Mouse (Mus musculus): ENCODE data around the gene Nudt3.

DNA sequence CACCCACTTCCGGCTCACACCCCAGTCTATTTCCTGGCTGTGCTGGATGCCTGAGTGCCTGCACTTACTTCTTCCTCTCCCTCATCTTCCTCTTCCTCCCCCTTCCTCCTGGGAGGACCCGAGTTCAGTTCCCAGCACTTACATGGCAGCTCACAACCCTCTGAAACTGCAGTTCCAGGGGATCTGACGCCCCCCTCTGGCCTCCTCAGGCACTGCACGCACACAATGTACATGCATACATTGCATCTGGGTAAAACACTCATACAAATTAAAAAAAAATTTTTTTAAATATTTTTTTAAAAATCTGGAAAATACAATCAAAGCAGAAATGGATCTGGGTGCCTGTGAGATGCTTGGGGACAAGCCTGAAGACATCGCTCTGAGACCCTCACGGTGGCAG lies 48.4 kb upstream of the Nudt3 start:
- TF ChIP-seq TAL1 (conservative IDR thresholded peaks at IDR 0.05; ENCODE audit: low read depth, low read length) (no peak), GATA1 (IDR thresholded peaks at IDR 0.05; ENCODE audit: borderline replicate concordance, low read length) (no peak), CTCF (IDR thresholded peaks at IDR 0.05; ENCODE audit: low read depth, low read length) (no peak)

Measured in G1E (cell line).